8 mouse cellular contexts compared by ENCODE assay signal in the genomic region with DNA sequence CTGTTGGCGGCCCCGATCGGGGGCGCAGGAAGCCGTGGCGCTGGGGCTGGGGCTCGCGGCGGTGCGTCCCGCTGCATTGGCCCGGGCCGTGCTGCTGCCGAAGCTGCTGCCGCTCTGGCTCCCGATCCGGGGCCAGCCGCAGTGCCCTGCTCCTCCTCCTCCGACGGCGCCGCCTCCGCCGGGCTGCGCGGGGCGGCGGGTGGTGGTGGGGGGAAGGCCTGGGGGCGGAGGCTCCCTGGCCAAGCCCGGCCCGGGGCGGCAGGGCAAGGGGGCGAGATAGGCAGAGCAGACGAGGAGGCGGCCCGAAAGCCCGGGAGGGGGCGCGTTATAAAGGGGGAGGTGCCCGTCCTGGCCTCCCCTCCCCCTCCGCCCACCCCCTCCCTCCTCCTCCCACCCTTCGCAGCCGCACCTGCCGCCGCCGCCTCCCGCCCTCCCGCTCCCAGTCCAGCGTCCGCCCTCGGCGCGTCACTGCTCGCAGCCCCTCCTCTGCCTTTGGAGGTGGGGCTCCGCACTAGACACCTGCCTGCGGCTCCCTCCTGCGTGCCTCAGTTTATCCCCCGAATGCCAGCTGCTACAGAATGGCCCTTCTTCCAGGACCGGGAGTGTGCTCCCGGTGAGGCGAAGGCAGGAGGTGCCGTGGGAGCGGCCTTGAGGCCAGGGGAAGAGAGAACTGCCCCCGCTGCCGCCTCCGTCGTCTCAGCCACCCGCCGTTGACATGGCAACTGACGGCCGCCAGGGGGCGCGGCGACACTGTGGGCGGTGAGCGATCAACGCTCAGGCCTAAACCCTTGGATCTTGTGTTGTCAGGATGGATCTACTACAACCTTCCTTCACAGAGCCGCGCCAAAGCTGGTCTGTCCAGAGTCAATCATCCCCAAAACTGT. TPM values are rescaled to one million over a fixed set of nuclear protein-coding genes. Genes with fewer than 3 reads are reported as not detected.
DNase-seq lines count a peak whose midpoint lies in the region; ATAC-seq lines count a peak whose summit lies in the region.

A gene (minus strand): TSS at position 143 of the 884 bp plus-strand sequence.

- peak within 1 kb of the TSS; percentile 100 for H3K27ac ChIP-seq in hindbrain, embryonic 16.5 days (ENCODE audit: low read depth, low read length)
- H3K27ac ChIP-seq in macrophage: peak within 1 kb of the TSS; percentile 98

- H3K4me1 ChIP-seq in hindbrain, embryonic 16.5 days (ENCODE audit: control insufficient read depth, insufficient read depth, low read depth, low read length): peaks cover 25% of the 10 kb centered on the region

- DNase-seq in T-cell, adult 2 months (ENCODE audit: low spot score): peak; percentile 93
- DNase-seq in cerebellum, postnatal 36 days: peak; percentile 91 to 93
- peak; percentile 94 for DNase-seq in gastrocnemius, adult 18-20 months (ENCODE audit: low spot score)
- peak; percentile 90 to 93 for DNase-seq in left cerebral cortex, adult 18-20 months (ENCODE audit: low spot score in 2 of 2)
- DNase-seq in right cerebral cortex, adult 18-20 months: peak; percentile 92
- peak; percentile 69 for DNase-seq in urinary bladder, postnatal 10 days (ENCODE audit: low spot score)

- WGBS in hindbrain, embryonic 16.5 days: 0% methylated on average over 43 of the region's 79 CpGs
- under 1% methylated on average over 52 of the region's 79 CpGs for WGBS in macrophage (ENCODE audit: missing documents)

- H3K9ac ChIP-seq in hindbrain, embryonic 16.5 days (ENCODE audit: low read depth, low read length): peak within 1 kb of the TSS; percentile 96

- no peaks in the 10 kb centered on the region for H3K9me3 ChIP-seq in hindbrain, embryonic 16.5 days (ENCODE audit: control insufficient read depth, low read length)

- H3K36me3 ChIP-seq in hindbrain, embryonic 16.5 days (ENCODE audit: control insufficient read depth, insufficient read depth, low read length): peaks cover 13% of the 10 kb centered on the region
- peaks cover 19% of the 10 kb centered on the region; the same call in 1 of the 2 replicates for H3K36me3 ChIP-seq in macrophage (ENCODE audit: inconsistent target)

- peak; percentile 90 for ATAC-seq in hindbrain, embryonic 16.5 days

- peaks cover 40% of the 10 kb centered on the region for H3K79me2 ChIP-seq in macrophage (ENCODE audit: inconsistent target)

- peak within 1 kb of the TSS; percentile 97 for H3K4me2 ChIP-seq in hindbrain, embryonic 16.5 days (ENCODE audit: low read length)

- H3K4me3 ChIP-seq in hindbrain, embryonic 16.5 days (ENCODE audit: low read length): peak within 1 kb of the TSS; percentile 95
- peak within 1 kb of the TSS; percentile 80 for H3K4me3 ChIP-seq in macrophage (ENCODE audit: inconsistent target)

- H3K27me3 ChIP-seq in hindbrain, embryonic 16.5 days (replicated peaks; ENCODE audit: control insufficient read depth, insufficient read depth, low read length): no peaks in the 10 kb centered on the region

RNA-seq across cellular contexts. Expression of the gene that starts here (rescaled TPM):
- 10 to 100 TPM; 19.3 to 19.9 TPM for total RNA-seq in gastrocnemius, adult 18-20 months (2021)
- polyA plus RNA-seq in hindbrain, embryonic 16.5 days (2015; fragmentation: Nextera tagmentation; extraction: Ambion mirVana): 63.6 and 69.4 TPM in 2 replicates
- total RNA-seq in left cerebral cortex, adult 18-20 months (2021): 100 to 1,000 TPM; 128 to 133 TPM
- 100 to 1,000 TPM; 323 to 569 (median 405) TPM for total RNA-seq in macrophage (2018; cell fraction: chromatin; rRNA removed)
- total RNA-seq in macrophage (2018; cell fraction: cytosol; rRNA removed): 100 to 1,000 TPM in 9 of 26 experiments, 10 to 100 TPM in 17; 69.8 to 132 (median 93.0) TPM
- total RNA-seq in macrophage (2018; cell fraction: nucleus; rRNA removed): 100 to 1,000 TPM; 186 to 465 (median 294) TPM
- 99.2 to 144 TPM (median 121 TPM) in 3 replicates for polyA plus RNA-seq in macrophage (2018)

Comparison
In these comparisons a context has a peak if more than half of its experiments do, and no peak if none do; other contexts are left out.
1. Peak in every context shown above with its lines: DNase-seq, ATAC-seq, H3K4me3 ChIP-seq and H3K27ac ChIP-seq.
2. RNA of the gene that starts here (total RNA-seq): 128 to 133 TPM in left cerebral cortex, adult 18-20 months; 19.3 to 19.9 TPM in gastrocnemius, adult 18-20 months; every median in the first group is over 4 times any median in the second.